Mouse (Mus musculus) hindbrain, embryonic 12.5 days (tissue): ENCODE results near the gene Nalcn. TPM values are rescaled to one million over a fixed set of nuclear protein-coding genes. Genes with fewer than 3 reads are reported as not detected.
A peak's percentile ranks its signal among the peaks of the same experiment; 100 is the strongest.

Experiments used
- ATAC-seq: fragments of 200-750 bp; cut with Nextera tagmentation; 2 replicates; pipeline ENCODE4 v1.8.0; 2017; ENCODE audit warnings: moderate TSS enrichment; ENCODE audit not compliant: low FRiP score
- H3K27ac ChIP-seq: fragments of 300-500 bp; sonication (generic); 2 replicates; pipeline ENCODE4 v1.5.1; 2016; ENCODE audit warnings: mild to moderate bottlenecking
- H3K27me3 ChIP-seq: fragments of 300-500 bp; sonication (generic); 2 replicates; pipeline ENCODE4 v1.6.1; 2016; ENCODE audit warnings: mild to moderate bottlenecking
- H3K36me3 ChIP-seq: fragments of 300-500 bp; sonication (generic); 2 replicates; pipeline ENCODE4 v1.6.1; 2016; ENCODE audit warnings: mild to moderate bottlenecking
- H3K4me1 ChIP-seq: fragments of 300-500 bp; sonication (generic); 2 replicates; pipeline ENCODE4 v1.6.1; 2016
- H3K4me2 ChIP-seq: fragments of 300-500 bp; sonication (generic); replicated peaks from 2 replicates; pipeline ENCODE4 v1.6.1; 2016; ENCODE audit warnings: mild to moderate bottlenecking
- H3K4me3 ChIP-seq: fragments of 300-500 bp; sonication (generic); 2 replicates; pipeline ENCODE4 v1.5.1; 2016; ENCODE audit warnings: mild to moderate bottlenecking
- H3K9ac ChIP-seq: fragments of 300-500 bp; sonication (generic); 2 replicates; pipeline ENCODE4 v1.6.1; 2016; ENCODE audit warnings: mild to moderate bottlenecking, moderate library complexity
- H3K9me3 ChIP-seq: fragments of 300-500 bp; sonication (generic); replicated peaks from 2 replicates; pipeline ENCODE4 v1.6.1; 2016; ENCODE audit warnings: mild to moderate bottlenecking
- WGBS: fragments of 180-500 bp; shearing (Covaris S2); methylation state at CpG from one replicate; pipeline ENCODE4 v1.1.7; 2016; 5-methylcytosine and 5-hydroxymethylcytosine counted together
- polyA plus RNA-seq: library from polyadenylated mRNA; unstranded; fragments of >200 nt; fragmentation: Nextera tagmentation; extraction: Ambion mirVana; gene quantifications from 2 replicates; pipeline ENCODE4 v1.2.1, GENCODE M21; 2016

Gene Nalcn
- polyA plus RNA-seq, 1 experiment from 2014 or later: 4.5 TPM

- Histone ChIP-seq H3K27ac (no peak overlapping the region), H3K4me3 (no peak overlapping the region), H3K4me2 (no peak overlapping the region), H3K9me3 (no peaks in the 10 kb centered on the region), H3K27me3 (no peaks in the 10 kb centered on the region), H3K9ac (no peak overlapping the region), H3K36me3 (no peaks in the 10 kb centered on the region), H3K4me1 (no peaks in the 10 kb centered on the region)
- no peak for ATAC-seq
These were observed 52.0 kb downstream of the Nalcn start for GRCm38 (mm10) chr14:123574936-123575335.

DNA sequence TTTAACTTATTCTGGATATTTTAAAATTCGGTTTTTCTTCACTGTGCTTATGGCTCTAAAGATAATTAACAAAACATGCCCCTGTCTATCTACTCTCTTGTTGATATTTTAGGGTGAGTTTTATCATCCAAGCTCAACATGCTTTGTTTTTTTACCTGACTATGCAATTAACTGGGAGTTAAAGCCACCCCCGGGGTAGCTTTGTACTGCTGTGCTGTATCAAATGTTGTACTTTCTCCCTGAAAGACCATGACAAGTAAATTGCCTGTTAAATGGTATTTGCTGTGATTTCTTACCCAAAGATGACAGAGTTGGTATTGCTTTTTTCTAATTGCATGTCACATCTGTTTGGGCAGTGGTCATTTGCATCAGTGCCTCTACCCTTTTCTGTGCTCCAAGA lies 60.3 kb downstream of the Nalcn start:
- Histone ChIP-seq H3K4me2 (no peak overlapping the region), H3K4me3 (no peak overlapping the region), H3K4me1 (no peaks in the 10 kb centered on the region), H3K27me3 (no peaks in the 10 kb centered on the region), H3K9ac (no peak overlapping the region), H3K9me3 (no peaks in the 10 kb centered on the region), H3K36me3 (no peaks in the 10 kb centered on the region), H3K27ac (no peak overlapping the region)
- ATAC-seq: no peak
- WGBS: 74% methylated on average over 2 of the region's 2 CpGs

DNA sequence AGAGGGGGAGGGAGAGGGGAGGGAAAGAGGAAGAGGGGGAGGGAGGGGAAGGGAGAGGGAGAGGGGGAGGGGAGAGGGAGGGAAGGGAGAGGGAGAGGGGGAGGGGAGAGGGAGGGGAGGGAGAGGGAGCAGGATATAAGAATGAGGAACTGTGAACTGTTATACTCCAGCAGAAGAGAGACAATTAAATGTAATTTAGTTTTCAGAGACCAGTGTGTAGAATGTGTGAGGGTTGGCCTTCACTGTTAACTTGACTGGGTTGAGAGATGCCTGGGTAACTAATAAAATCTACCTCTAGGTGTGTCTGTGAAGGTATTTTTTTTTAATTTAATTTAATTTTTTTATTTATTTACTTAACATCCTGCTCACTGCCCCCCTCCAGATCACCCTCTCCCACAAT lies 71.4 kb downstream of the Nalcn start:
- ATAC-seq: no peak
- H3K27me3 ChIP-seq: no peaks in the 10 kb centered on the region
- no peak overlapping the region for H3K4me3 ChIP-seq
- no peak overlapping the region for H3K27ac ChIP-seq
- no peak overlapping the region for H3K4me2 ChIP-seq
- no peaks in the 10 kb centered on the region for H3K4me1 ChIP-seq
- H3K36me3 ChIP-seq: no peaks in the 10 kb centered on the region
- no peak overlapping the region for H3K9ac ChIP-seq
- H3K9me3 ChIP-seq: no peaks in the 10 kb centered on the region

DNA sequence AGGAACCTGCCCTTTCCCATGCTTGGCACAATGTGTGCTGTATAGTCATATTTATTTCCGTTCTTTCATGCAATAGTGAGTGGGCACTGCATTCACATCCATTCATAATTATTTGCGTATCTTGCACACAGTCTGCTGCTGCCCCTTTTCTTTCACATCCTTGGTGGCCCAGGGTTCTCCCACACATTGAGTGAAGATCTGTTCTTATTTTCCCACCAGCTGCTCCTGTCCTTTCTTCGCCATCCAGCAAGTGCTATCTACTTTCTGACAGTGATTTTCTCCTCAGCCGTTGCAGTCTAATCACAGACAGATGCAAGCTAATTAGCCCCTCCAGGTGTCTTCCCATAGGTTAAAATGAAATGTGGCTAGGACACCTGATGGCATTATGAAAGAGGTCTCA lies 72.0 kb downstream of the Nalcn start:
- H3K4me1 ChIP-seq: no peaks in the 10 kb centered on the region
- WGBS: 58% methylated on average over 4 of the region's 4 CpGs
- no peak overlapping the region for H3K4me2 ChIP-seq
- H3K36me3 ChIP-seq: no peaks in the 10 kb centered on the region
- no peak for ATAC-seq
- H3K9ac ChIP-seq: no peak overlapping the region
- H3K4me3 ChIP-seq: no peak overlapping the region
- H3K9me3 ChIP-seq: no peaks in the 10 kb centered on the region
- H3K27ac ChIP-seq: no peak overlapping the region
- no peaks in the 10 kb centered on the region for H3K27me3 ChIP-seq

GRCm38 (mm10) chr14:123542362-123542761 lies 84.6 kb downstream of the Nalcn start:
- ATAC-seq: no peak
- Histone ChIP-seq H3K36me3 (no peaks in the 10 kb centered on the region), H3K27me3 (no peaks in the 10 kb centered on the region)

DNA sequence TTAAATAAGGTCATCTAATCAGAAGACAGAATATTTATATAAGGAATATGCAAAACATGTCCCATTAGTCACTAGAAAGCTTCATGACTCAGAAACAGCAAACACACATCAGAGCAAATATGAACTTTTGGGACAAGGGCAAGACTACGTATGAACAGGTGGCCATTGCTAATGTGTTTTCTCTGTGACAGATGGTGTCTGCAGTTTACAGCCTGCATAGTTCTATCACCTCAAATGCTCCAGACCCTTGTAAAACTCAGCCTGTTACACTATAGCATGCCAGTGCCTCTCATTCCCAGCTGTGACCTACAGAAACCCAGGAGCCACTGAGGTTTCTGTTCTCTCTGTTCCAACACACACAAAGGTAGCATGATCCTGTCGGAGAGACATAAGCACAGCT lies 91.3 kb downstream of the Nalcn start:
- no peaks in the 10 kb centered on the region for H3K9me3 ChIP-seq
- no peaks in the 10 kb centered on the region for H3K27me3 ChIP-seq
- no peak overlapping the region for H3K27ac ChIP-seq
- no peak overlapping the region for H3K9ac ChIP-seq
- no peak overlapping the region for H3K4me2 ChIP-seq
- no peak overlapping the region for H3K4me3 ChIP-seq
- no peaks in the 10 kb centered on the region for H3K36me3 ChIP-seq
- ATAC-seq: no peak
- 78% methylated on average over 2 of the region's 2 CpGs for WGBS
- H3K4me1 ChIP-seq: no peaks in the 10 kb centered on the region

More at GRCm38 (mm10) chr14:123542362-123542761, 84.6 kb downstream of the Nalcn start:
- no peak overlapping the region for H3K4me3 ChIP-seq
- no peaks in the 10 kb centered on the region for H3K4me1 ChIP-seq
- H3K9ac ChIP-seq: no peak overlapping the region
- H3K9me3 ChIP-seq: no peaks in the 10 kb centered on the region
- H3K27ac ChIP-seq: no peak overlapping the region
- no peak overlapping the region for H3K4me2 ChIP-seq

DNA sequence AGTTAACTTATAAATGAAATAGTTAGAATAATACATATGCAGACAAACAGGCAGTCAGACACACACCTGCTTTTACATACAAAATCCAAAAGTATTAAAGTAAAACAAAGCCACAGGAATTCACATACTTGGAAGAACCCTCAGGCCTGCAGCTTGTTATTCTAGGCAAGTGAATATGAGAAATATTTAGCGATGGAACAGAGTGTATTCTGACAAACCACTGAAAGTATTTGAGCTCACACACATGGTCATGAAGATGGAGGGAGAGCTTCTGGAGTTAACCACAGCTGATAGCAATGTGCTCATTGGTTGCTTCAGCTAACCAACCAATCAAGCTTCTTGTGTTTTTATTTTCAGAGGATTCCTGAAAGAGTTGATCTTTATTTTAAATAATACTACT lies 93.9 kb downstream of the Nalcn start:
- WGBS: 75% methylated on average over 1 of the region's 1 CpGs
- no peak for ATAC-seq
- Histone ChIP-seq H3K4me2 (no peak overlapping the region), H3K9ac (no peak overlapping the region), H3K36me3 (no peaks in the 10 kb centered on the region), H3K9me3 (no peaks in the 10 kb centered on the region), H3K4me3 (no peak overlapping the region), H3K4me1 (no peaks in the 10 kb centered on the region), H3K27me3 (no peaks in the 10 kb centered on the region), H3K27ac (no peak overlapping the region)

DNA sequence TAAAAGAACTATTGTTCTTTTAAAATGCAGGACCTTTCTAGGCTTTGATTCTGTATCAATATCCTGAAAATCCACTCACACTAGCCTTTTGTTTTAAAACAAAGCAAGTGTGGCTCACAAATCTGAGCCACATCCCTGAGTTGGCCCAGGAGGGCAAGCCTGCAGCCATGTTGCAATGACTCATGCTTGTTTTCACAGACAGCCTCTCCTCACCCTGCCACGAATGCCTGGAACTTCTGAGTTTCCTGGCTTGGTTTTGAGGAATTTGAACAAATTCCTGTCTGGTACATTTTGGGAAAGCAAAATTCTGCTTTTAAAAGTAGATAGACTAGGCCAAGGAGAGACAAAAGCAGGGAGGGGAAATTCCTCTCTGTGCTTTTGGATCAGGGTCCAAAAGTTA lies 95.7 kb downstream of the Nalcn start:
- H3K4me1 ChIP-seq: no peaks in the 10 kb centered on the region
- no peak overlapping the region for H3K4me3 ChIP-seq
- H3K36me3 ChIP-seq: no peaks in the 10 kb centered on the region
- no peak overlapping the region for H3K27ac ChIP-seq
- no peak overlapping the region for H3K4me2 ChIP-seq
- no peak for ATAC-seq
- no peaks in the 10 kb centered on the region for H3K27me3 ChIP-seq
- WGBS: 18% methylated on average over 1 of the region's 1 CpGs
- no peak overlapping the region for H3K9ac ChIP-seq
- H3K9me3 ChIP-seq: no peaks in the 10 kb centered on the region

- H3K9ac ChIP-seq: no peak overlapping the region
- no peak overlapping the region for H3K4me2 ChIP-seq
- no peak overlapping the region for H3K27ac ChIP-seq
- H3K36me3 ChIP-seq: no peaks in the 10 kb centered on the region
- no peaks in the 10 kb centered on the region for H3K9me3 ChIP-seq
- H3K27me3 ChIP-seq: no peaks in the 10 kb centered on the region
- ATAC-seq: no peak
- no peaks in the 10 kb centered on the region for H3K4me1 ChIP-seq
- H3K4me3 ChIP-seq: no peak overlapping the region
These were observed 97.8 kb downstream of the Nalcn start for GRCm38 (mm10) chr14:123529143-123529542.

GRCm38 (mm10) chr14:123513376-123514141 lies 113.4 kb downstream of the Nalcn start:
- Histone ChIP-seq H3K27ac (peak overlapping the region; percentile 71), H3K9me3 (no peaks in the 10 kb centered on the region), H3K4me1 (peaks cover 9% of the 10 kb centered on the region; the same call in 1 of the 2 replicates), H3K9ac (no peak overlapping the region), H3K4me2 (no peak overlapping the region), H3K27me3 (no peaks in the 10 kb centered on the region), H3K4me3 (no peak overlapping the region), H3K36me3 (no peaks in the 10 kb centered on the region)
- ATAC-seq: peak; percentile 97
- 31% methylated on average over 8 of the region's 8 CpGs for WGBS

DNA sequence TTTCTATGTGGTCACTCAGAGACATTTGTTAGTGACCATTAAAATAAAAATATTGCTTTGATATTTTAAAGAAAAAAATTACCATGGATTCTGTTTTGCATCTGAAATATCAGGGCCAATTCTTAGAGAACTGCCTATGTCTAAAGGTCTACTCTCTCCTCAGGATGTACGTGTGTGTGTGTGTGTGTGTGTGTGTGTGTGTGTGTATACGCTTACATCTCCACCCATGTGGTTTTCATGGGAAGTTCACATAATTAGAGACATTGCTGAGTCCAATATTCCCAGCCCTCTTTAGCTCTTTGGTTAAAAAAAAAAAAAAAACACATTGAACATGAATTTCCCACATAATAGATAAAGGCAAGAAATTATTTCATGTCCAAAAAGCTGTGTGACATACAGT lies 114.0 kb downstream of the Nalcn start:
- Histone ChIP-seq H3K4me2 (no peak overlapping the region), H3K4me1 (peaks cover 9% of the 10 kb centered on the region; the same call in 1 of the 2 replicates), H3K36me3 (no peaks in the 10 kb centered on the region)

DNA sequence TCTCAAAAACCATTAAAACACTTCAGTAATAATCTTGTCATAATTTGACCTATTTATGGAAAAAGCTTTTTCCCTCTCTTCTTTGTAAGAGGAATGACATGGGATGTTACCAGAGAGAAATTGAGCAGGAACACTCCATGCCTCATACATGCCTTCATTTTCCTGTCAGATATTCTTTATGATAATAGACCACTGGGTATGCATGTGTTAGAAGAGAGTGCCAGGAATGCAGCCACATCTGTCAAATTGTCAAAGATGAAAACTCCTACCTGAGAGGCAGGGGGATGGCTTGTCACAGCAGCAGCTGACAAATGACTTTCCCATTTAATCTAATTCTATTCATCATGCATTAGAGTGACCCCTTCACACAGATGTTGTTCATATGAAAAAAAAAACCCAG lies 131.4 kb downstream of the Nalcn start:
- ATAC-seq: no peak
- Histone ChIP-seq H3K9me3 (no peaks in the 10 kb centered on the region), H3K27me3 (no peaks in the 10 kb centered on the region), H3K4me3 (no peak overlapping the region), H3K4me1 (no peaks in the 10 kb centered on the region), H3K36me3 (no peaks in the 10 kb centered on the region), H3K27ac (no peak overlapping the region), H3K9ac (no peak overlapping the region), H3K4me2 (no peak overlapping the region)

More for the DNA sequence above, 114.0 kb downstream of the Nalcn start:
- Histone ChIP-seq H3K9me3 (no peaks in the 10 kb centered on the region), H3K4me3 (no peak overlapping the region), H3K9ac (no peak overlapping the region), H3K27ac (peak overlapping the region; percentile 71), H3K27me3 (no peaks in the 10 kb centered on the region)
- ATAC-seq: peak; percentile 62
- 47% methylated on average over 2 of the region's 2 CpGs for WGBS

DNA sequence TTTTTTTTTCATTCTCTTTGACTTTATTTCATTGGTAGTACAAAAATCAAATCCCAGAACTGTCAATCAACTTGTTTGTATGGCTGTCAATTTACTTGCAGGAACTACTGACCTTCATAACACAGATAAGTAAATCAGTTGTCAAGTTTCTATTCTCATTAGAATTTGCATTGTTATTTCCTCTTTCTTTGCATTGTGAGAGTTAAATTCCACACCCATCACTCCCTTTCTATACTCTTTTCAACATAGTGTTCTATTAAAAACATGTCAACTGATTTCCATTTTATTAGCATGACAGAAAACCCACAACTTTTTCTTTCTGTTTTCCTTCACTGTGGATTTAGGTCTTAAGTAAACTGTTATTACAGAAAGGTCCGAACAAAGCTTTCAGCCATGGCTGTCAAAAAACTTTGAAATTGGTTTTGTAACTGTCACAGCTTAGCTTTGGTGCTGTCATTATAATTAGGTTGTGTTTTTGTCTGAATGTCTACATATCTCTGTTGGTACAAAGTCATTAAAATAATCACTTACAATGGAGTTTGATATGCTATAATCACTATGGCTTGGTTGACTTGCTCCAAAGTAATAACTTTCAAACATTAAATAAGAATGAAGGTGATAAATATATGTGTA lies 138.3 kb downstream of the Nalcn start:
- no peaks in the 10 kb centered on the region for H3K4me1 ChIP-seq
- H3K27me3 ChIP-seq: no peaks in the 10 kb centered on the region
- no peaks in the 10 kb centered on the region for H3K36me3 ChIP-seq
- 59% methylated on average over 1 of the region's 1 CpGs for WGBS
- H3K9me3 ChIP-seq: no peaks in the 10 kb centered on the region
- peak; percentile 48; the same call in 1 of the 2 replicates for ATAC-seq
- no peak overlapping the region for H3K4me2 ChIP-seq
- no peak overlapping the region for H3K4me3 ChIP-seq
- no peak overlapping the region for H3K9ac ChIP-seq
- H3K27ac ChIP-seq: no peak overlapping the region
